Mouse (Mus musculus) lung, embryonic 16.5 days (tissue): ENCODE data around the gene Pitpnm2. TPM values are rescaled to one million over a fixed set of nuclear protein-coding genes. Genes with fewer than 3 reads are reported as not detected.

Experiments
- polyA plus RNA-seq: library from polyadenylated mRNA; unstranded; fragments of >200 nt; fragmentation: Nextera tagmentation; extraction: Ambion mirVana; gene quantifications from 2 replicates; pipeline ENCODE4 v1.2.1, GENCODE M21; 2015

Pitpnm2 gene
- polyA plus RNA-seq, 1 experiment from 2014 or later: 6.6 TPM

Other genes starting within 250 kb of the Pitpnm2 start
- gene Vps37b, start 217.5 kb downstream of the Pitpnm2 start, polyA plus RNA-seq: 39.2 and 41.6 TPM in 2 replicates
- 2.7 and 3.8 TPM in 2 replicates for gene Abcb9, start 154.0 kb downstream of the Pitpnm2 start, polyA plus RNA-seq
- gene Ogfod2, start 137.5 kb downstream of the Pitpnm2 start, polyA plus RNA-seq: 29.7 and 33.1 TPM in 2 replicates
- gene Arl6ip4, start 133.7 kb downstream of the Pitpnm2 start, polyA plus RNA-seq: 98.8 and 99.9 TPM in 2 replicates
- 13.3 and 15.1 TPM in 2 replicates for gene Mphosph9, start 78.2 kb upstream of the Pitpnm2 start, polyA plus RNA-seq
- gene 2810006K23Rik, start 78.3 kb upstream of the Pitpnm2 start, polyA plus RNA-seq: 18.1 and 19.7 TPM in 2 replicates
- 23.9 and 26.1 TPM in 2 replicates for gene Cdk2ap1, start 113.3 kb upstream of the Pitpnm2 start, polyA plus RNA-seq
- gene Sbno1, start 176.2 kb upstream of the Pitpnm2 start, polyA plus RNA-seq: 80.8 and 81.2 TPM in 2 replicates
- gene Kmt5a, start 190.2 kb upstream of the Pitpnm2 start, polyA plus RNA-seq: 31.3 and 32.2 TPM in 2 replicates
- gene Rilpl2, start 228.6 kb upstream of the Pitpnm2 start, polyA plus RNA-seq: 29.4 and 32.7 TPM in 2 replicates
- gene Snrnp35, start 233.4 kb upstream of the Pitpnm2 start, polyA plus RNA-seq: 23.0 and 25.6 TPM in 2 replicates